Mouse (Mus musculus): ENCODE results near the gene Atf7ip.

GRCm38 (mm10) chr6:136558288-136559005 is 52.5 kb downstream of the Atf7ip start:
- TF ChIP-seq POLR2A (IDR thresholded peaks at IDR 0.05; ENCODE audit: low read depth, low read length) (no peak), CTCF (IDR thresholded peaks at IDR 0.05; ENCODE audit: borderline replicate concordance, insufficient read depth, low read length) (no peak)
